Mouse (Mus musculus): Measurements from ENCODE around the gene Ift172. TPM values are rescaled to one million over a fixed set of nuclear protein-coding genes. Genes with fewer than 3 reads are reported as not detected.
"Not testable (repeated sequence)": the region's sequence is repeated elsewhere in the genome, so short reads cannot be mapped to it uniquely, and the experiment has no call there.

Gene Ift172
- polyA plus RNA-seq, 1 experiment = 10.7 TPM

DNA sequence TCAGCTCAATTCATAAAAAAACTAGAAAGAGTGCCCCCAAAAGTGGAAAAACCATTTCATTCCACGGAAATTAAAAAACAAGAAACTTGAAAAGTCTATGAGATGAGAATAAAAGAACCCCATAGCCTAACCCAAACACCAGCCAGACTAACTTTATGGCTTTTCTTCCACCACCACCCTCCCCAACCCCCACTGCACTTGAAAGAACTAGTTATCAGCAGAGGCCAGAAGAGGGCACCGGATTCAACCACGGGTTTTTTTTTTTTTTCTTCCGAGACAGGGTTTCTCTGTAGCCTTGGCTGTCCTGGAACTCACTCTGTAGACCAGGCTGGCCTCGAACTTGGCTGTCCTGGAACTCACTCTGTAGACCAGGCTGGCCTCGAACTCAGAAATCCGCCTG, 72.6 kb downstream of the Ift172 start:
- H3ac ChIP-seq (ENCODE audit: control insufficient read depth, insufficient read length, low read depth) = no peak overlapping the region
- H3K36me3 ChIP-seq (ENCODE audit: control insufficient read depth, insufficient read depth) = peaks cover 8% of the 10 kb centered on the region

DNA sequence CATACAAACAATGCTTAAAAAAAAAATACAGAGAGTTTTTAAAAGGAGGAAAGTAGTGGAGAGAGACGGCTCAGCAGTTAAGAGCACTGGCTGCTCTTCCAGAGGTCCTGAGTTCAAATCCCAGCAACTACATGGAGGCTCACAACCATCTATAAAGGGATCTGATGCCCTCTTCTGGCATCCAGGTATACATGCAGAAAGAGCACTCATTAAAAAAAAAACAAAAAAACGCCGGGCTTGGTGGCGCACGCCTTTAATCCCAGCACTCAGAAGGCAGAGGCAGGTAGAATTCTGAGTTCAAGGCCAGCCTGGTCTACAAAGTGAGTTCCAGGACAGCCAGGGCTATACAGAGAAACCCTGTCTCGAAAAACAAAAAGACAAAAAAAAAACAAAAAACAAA, 74.4 kb downstream of the Ift172 start:
- Histone ChIP-seq H3K79me2 (ENCODE audit: control insufficient read depth, insufficient read depth) (peaks cover 99% of the 10 kb centered on the region), H3K79me3 (ENCODE audit: low read depth) (peaks cover 80% of the 10 kb centered on the region)
- not testable (repeated sequence) for H3ac ChIP-seq (ENCODE audit: control insufficient read depth, insufficient read length, low read depth); H3K27me3 ChIP-seq (ENCODE audit: control insufficient read depth, insufficient read depth, insufficient read length); H3K36me3 ChIP-seq (ENCODE audit: control insufficient read depth, insufficient read depth); H3K4me3 ChIP-seq (ENCODE audit: insufficient read depth, poor library complexity, severe bottlenecking)

More for the DNA sequence above, 72.6 kb downstream of the Ift172 start:
- no peaks in the 10 kb centered on the region for H3K27me3 ChIP-seq (ENCODE audit: control insufficient read depth, insufficient read depth, insufficient read length)
- TF ChIP-seq MYOG (IDR thresholded peaks at IDR 0.05; ENCODE audit: control insufficient read depth, extremely low read depth, insufficient read length) = no peak
- no peak for TF ChIP-seq CEBPB (IDR thresholded peaks at IDR 0.05; ENCODE audit: low read depth)
- H3K4me3 ChIP-seq (ENCODE audit: insufficient read depth, poor library complexity, severe bottlenecking) = no peak overlapping the region
- H3K79me3 ChIP-seq (ENCODE audit: low read depth) = peaks cover 63% of the 10 kb centered on the region
- peaks cover 82% of the 10 kb centered on the region for H3K79me2 ChIP-seq (ENCODE audit: control insufficient read depth, insufficient read depth)

DNA sequence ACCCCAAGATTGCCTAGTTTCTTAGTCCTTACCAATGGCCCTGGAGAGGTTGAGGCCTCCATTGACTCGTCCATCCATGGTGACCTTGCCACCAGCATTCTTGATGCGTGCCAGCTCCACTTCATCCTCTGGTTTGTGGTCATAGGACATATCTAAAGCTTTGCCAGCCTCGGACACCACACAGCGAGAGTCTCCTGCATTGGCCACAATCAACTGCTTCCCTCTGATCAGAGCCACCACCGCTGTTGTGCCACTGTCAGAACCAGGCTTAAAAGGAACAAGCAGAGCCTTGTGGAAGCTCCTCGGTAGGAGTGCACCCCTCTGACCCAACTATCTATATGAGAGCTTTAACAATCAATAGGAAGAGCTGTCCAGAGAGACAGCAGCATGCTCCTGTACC, 86.5 kb downstream of the Ift172 start:
- H3K36me3 ChIP-seq (ENCODE audit: control insufficient read depth, insufficient read depth) = peaks cover 73% of the 10 kb centered on the region
- no peaks in the 10 kb centered on the region for H3K27me3 ChIP-seq (ENCODE audit: control insufficient read depth, insufficient read depth, insufficient read length)
- TF ChIP-seq FOSL1 (IDR thresholded peaks at IDR 0.05; ENCODE audit: insufficient read depth, low read length, poor library complexity, severe bottlenecking) (no peak), MYOG (IDR thresholded peaks at IDR 0.05; ENCODE audit: control insufficient read depth, extremely low read depth, insufficient read length) (no peak), USF1 (IDR thresholded peaks at IDR 0.05; ENCODE audit: low read depth) (no peak), MYOD1 (IDR thresholded peaks at IDR 0.05; ENCODE audit: control insufficient read depth, insufficient read length, low read depth) (no peak), CEBPB (IDR thresholded peaks at IDR 0.05; ENCODE audit: low read depth) (no peak), MAX (IDR thresholded peaks at IDR 0.05) (no peak), CTCF (IDR thresholded peaks at IDR 0.05; ENCODE audit: control insufficient read depth, insufficient read depth, insufficient read length) (no peak)
- no peak overlapping the region for H3K4me3 ChIP-seq (ENCODE audit: insufficient read depth, poor library complexity, severe bottlenecking)
- H3K79me3 ChIP-seq (ENCODE audit: low read depth) = peaks cover 26% of the 10 kb centered on the region
- peaks cover 45% of the 10 kb centered on the region for H3K79me2 ChIP-seq (ENCODE audit: control insufficient read depth, insufficient read depth)
- H3ac ChIP-seq (ENCODE audit: control insufficient read depth, insufficient read length, low read depth) = no peak overlapping the region

DNA sequence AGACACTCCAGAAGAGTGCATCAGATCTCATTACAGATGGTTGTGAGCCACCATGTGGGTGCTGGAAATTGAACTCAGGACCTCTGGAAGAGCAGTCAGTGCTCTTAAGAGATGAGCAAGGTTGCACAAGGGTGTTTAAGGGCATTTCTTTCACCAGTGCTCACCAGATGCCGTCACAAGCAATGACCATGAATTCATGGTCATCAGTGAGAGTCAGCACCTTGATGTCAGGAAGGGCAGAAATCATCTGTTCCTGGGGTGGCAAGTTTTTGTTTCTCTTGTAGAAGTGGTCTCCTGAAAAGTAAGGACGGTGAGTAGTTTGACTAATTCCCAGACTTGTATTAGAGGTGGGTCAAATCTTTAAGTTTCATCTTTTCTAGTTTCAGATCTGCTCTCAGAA, 87.0 kb downstream of the Ift172 start:
- no peak overlapping the region for H3K4me3 ChIP-seq (ENCODE audit: insufficient read depth, poor library complexity, severe bottlenecking)
- peaks cover 23% of the 10 kb centered on the region for H3K79me3 ChIP-seq (ENCODE audit: low read depth)
- no peak overlapping the region for H3ac ChIP-seq (ENCODE audit: control insufficient read depth, insufficient read length, low read depth)
- peaks cover 78% of the 10 kb centered on the region for H3K36me3 ChIP-seq (ENCODE audit: control insufficient read depth, insufficient read depth)
- TF ChIP-seq MYOD1 (IDR thresholded peaks at IDR 0.05; ENCODE audit: control insufficient read depth, insufficient read length, low read depth) (no peak), CTCF (IDR thresholded peaks at IDR 0.05; ENCODE audit: control insufficient read depth, insufficient read depth, insufficient read length) (no peak), MYOG (IDR thresholded peaks at IDR 0.05; ENCODE audit: control insufficient read depth, extremely low read depth, insufficient read length) (no peak), CEBPB (IDR thresholded peaks at IDR 0.05; ENCODE audit: low read depth) (no peak), MAX (IDR thresholded peaks at IDR 0.05) (no peak), USF1 (IDR thresholded peaks at IDR 0.05; ENCODE audit: low read depth) (no peak), FOSL1 (IDR thresholded peaks at IDR 0.05; ENCODE audit: insufficient read depth, low read length, poor library complexity, severe bottlenecking) (no peak)
- H3K27me3 ChIP-seq (ENCODE audit: control insufficient read depth, insufficient read depth, insufficient read length) = no peaks in the 10 kb centered on the region
- H3K79me2 ChIP-seq (ENCODE audit: control insufficient read depth, insufficient read depth) = peaks cover 39% of the 10 kb centered on the region

Other genes starting within 250 kb of the Ift172 start
- 70.7 TPM for gene Atraid, start 242.8 kb downstream of the Ift172 start, polyA plus RNA-seq (2012; fragmentation: generic; extraction: Trizol)
- 11.6 TPM for gene Slc5a6, start 242.2 kb downstream of the Ift172 start, polyA plus RNA-seq (2012; fragmentation: generic; extraction: Trizol)
- 64.9 TPM for gene Cad, start 236.3 kb downstream of the Ift172 start, polyA plus RNA-seq (2012; fragmentation: generic; extraction: Trizol)
- not detected for gene Dnajc5g, start 184.8 kb downstream of the Ift172 start, polyA plus RNA-seq (2012; fragmentation: generic; extraction: Trizol)
- 0.71 TPM for gene Slc30a3, start 182.9 kb downstream of the Ift172 start, polyA plus RNA-seq (2012; fragmentation: generic; extraction: Trizol)
- gene Trim54, start 174.4 kb downstream of the Ift172 start, polyA plus RNA-seq (2012; fragmentation: generic; extraction: Trizol) = 6.5 TPM
- gene Ucn, start 152.3 kb downstream of the Ift172 start, polyA plus RNA-seq (2012; fragmentation: generic; extraction: Trizol) = not detected
- gene Mpv17, start 136.9 kb downstream of the Ift172 start, polyA plus RNA-seq (2012; fragmentation: generic; extraction: Trizol) = 35.6 TPM
- 2.9 TPM for gene Gm29609, start 111.2 kb downstream of the Ift172 start, polyA plus RNA-seq (2012; fragmentation: generic; extraction: Trizol)
- gene Gtf3c2, start 111.0 kb downstream of the Ift172 start, polyA plus RNA-seq (2012; fragmentation: generic; extraction: Trizol) = 36.9 TPM
- 115 TPM for gene Snx17, start 97.9 kb downstream of the Ift172 start, polyA plus RNA-seq (2012; fragmentation: generic; extraction: Trizol)
- gene Eif2b4, start 97.7 kb downstream of the Ift172 start, polyA plus RNA-seq (2012; fragmentation: generic; extraction: Trizol) = 46.8 TPM
- 20.9 TPM for gene Zfp513, start 88.8 kb downstream of the Ift172 start, polyA plus RNA-seq (2012; fragmentation: generic; extraction: Trizol)
- 159 TPM for gene Ppm1g, start 70.4 kb downstream of the Ift172 start, polyA plus RNA-seq (2012; fragmentation: generic; extraction: Trizol)
- 59.1 TPM for gene Nrbp1, start 50.3 kb downstream of the Ift172 start, polyA plus RNA-seq (2012; fragmentation: generic; extraction: Trizol)
- gene Gm9970, start 49.9 kb downstream of the Ift172 start, polyA plus RNA-seq (2012; fragmentation: generic; extraction: Trizol) = 0.09 TPM
- 0.88 TPM for gene Krtcap3, start 39.4 kb downstream of the Ift172 start, polyA plus RNA-seq (2012; fragmentation: generic; extraction: Trizol)
- gene Fndc4, start 5.0 kb upstream of the Ift172 start, polyA plus RNA-seq (2012; fragmentation: generic; extraction: Trizol) = 17.7 TPM
- not detected for gene Gckr, start 6.3 kb upstream of the Ift172 start, polyA plus RNA-seq (2012; fragmentation: generic; extraction: Trizol)
- 11.6 TPM for gene Zfp512, start 161.3 kb upstream of the Ift172 start, polyA plus RNA-seq (2012; fragmentation: generic; extraction: Trizol)
- 0.02 TPM for gene 4930548H24Rik, start 194.6 kb upstream of the Ift172 start, polyA plus RNA-seq (2012; fragmentation: generic; extraction: Trizol)
- gene Gpn1, start 203.6 kb upstream of the Ift172 start, polyA plus RNA-seq (2012; fragmentation: generic; extraction: Trizol) = 20.0 TPM
- 17.0 TPM for gene Slc4a1ap, start 235.9 kb upstream of the Ift172 start, polyA plus RNA-seq (2012; fragmentation: generic; extraction: Trizol)
- 9.5 TPM for gene Supt7l, start 236.7 kb upstream of the Ift172 start, polyA plus RNA-seq (2012; fragmentation: generic; extraction: Trizol)